Mouse (Mus musculus) frontal cortex, adult (tissue): ENCODE results near the gene Ctu2.

Source experiments
- ATAC-seq: cut with Nextera tagmentation; 2 replicates; pipeline ENCODE4 v1.9.2; 2017; ENCODE audit warnings: mild to moderate bottlenecking, moderate library complexity, mixed read lengths; ENCODE audit not compliant: low TSS enrichment

The Ctu2 gene

DNA sequence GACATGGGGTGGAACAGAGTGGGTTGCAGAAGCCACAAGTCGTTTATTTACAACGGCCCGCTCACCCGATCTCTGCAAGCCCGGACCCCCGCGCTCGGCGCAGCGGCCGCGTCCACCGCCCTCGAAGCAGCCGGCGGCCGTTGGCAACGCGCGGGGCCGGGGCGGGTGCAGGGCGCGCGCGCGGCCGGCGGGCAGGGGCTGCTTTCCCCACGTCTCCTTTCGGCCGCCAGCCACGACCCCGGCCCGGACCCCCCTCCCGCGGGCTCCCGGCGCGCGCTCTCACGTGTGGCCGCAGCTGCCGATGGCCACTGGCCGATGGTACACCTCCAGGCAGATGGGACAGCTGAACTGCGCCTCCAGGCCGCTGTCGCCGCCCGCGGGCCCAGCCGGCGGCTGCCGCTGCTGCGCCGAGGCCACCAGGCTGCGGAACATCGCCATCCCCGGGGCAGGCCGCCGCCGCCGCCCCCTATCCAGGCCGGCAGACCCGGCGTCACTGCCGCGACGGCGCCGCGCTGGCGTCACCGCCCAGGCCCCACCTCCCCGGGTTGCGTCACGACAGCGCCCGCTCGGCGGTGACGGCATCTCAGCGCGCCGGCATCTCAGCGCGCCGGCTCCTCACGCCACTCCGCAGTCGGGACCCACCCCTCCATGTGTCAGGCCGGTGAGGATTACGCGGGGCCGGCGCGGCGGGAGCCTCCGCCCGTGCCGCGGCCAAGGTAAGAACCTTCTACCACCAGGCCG, at the start of gene Ctu2, which contains the start of gene Rnf166:
Gene Ctu2 (plus strand): TSS at position 564 of the 741 bp plus-strand sequence.
Gene Rnf166 (minus strand): TSS at position 485 of the 741 bp plus-strand sequence.
- ATAC-seq: peak; percentile 72

DNA sequence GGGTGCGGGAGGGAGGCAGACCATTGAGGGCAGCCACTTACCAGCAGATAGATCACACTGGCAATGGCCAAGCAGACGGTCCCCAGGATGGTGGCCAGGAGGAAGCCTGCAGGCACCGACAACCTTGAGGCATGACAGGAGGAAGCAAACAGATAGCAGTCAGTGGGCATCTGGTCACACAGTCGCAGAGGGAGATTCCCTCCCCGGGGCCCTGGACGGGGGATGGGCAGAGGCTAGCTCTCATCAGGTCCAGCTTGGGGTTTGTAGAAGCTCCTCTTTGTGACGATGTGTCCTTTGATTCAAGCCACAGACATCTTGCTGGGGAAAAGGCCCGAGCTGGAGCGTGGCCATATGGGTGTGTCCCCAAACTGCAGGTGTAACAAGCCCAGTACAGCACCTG, 49.8 kb upstream of the Ctu2 start:
- no peak for ATAC-seq

DNA sequence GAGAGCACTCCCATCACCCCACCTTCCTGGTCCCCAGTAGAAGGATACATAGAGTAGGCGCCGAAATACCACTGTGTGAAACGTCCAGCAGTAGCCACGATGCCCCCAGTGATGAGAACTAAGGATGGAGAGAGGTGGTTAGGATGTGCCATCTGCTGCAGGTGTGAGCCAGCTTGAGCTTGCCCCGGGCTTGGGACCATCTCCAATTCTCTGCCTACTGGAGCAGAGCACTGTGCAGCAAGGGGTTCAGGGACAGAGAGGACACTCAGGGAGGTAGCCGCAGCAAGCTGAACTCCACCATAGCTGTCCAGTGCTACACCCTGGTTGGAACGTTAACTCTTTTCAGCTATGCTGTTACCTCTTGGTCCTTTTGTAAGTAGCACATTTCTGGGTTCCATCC, 48.3 kb upstream of the Ctu2 start:
- no peak for ATAC-seq

DNA sequence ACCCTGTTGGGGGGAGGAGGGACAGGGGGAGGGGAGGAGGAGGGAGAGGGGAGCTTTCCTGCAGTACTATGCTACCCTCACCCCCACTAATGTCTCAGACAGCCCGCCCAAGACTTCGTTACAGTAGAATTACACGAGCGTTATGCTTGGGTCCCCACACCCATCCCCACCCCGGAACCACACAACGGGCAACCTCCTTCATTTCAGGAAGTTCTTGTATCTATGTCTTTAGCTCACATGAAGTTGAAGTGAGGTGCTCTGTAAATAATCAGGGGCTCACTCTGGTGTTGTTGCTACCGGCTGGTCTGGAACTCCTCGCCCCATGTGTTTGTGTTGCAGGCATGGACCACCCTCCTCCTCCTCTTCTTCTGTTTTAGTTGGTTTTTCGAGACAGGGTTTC, 47.8 kb upstream of the Ctu2 start:
- no peak for ATAC-seq

DNA sequence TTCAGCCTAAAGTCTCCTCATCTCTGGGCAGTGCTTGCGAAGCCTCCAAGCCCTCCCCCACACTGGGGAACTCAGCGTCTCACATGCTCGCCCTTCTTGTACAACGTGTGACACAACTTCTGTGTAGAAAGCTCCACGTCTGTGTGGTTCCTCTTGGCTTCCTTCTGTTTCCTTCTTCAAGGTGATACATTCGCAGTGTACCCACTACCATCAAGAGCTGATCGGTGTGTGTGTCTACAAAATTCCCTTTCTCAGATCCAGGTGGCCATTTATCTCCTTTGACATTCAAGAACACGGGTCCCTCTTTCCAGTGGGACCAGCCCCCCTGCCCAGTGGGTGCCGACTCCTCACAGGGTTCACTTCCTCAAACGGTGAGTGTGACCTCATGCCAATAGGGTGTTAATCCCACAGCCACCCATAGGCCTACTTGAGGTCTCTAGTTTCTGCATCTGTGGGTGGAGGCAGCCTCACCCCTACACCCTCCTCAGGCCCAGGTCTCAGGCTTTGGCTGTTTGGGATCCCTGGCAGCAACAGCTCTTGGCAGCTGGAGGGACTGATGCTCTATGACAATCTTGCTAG, 45.8 kb upstream of the Ctu2 start:
- no peak; the same call in 1 of the 2 replicates for ATAC-seq

DNA sequence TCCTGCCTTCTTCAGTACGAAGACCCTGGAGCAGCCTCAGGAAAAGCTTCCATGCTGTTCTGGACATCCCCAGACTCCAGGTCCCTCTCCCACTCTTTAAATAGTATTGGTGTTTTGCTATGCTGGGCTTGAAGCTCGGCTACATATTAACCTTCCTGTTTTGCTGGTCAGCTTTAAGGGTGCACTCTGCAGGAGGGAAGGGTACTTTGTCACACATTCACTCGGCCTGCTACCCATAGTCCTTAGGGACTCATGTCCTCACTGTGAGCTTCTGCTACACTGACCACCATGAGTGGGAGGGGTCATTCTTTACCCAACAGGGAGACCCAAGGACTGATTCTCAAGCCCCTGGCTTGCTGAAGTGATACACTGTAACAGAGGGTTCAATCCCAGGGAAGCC, 45.3 kb upstream of the Ctu2 start:
- no peak for ATAC-seq

DNA sequence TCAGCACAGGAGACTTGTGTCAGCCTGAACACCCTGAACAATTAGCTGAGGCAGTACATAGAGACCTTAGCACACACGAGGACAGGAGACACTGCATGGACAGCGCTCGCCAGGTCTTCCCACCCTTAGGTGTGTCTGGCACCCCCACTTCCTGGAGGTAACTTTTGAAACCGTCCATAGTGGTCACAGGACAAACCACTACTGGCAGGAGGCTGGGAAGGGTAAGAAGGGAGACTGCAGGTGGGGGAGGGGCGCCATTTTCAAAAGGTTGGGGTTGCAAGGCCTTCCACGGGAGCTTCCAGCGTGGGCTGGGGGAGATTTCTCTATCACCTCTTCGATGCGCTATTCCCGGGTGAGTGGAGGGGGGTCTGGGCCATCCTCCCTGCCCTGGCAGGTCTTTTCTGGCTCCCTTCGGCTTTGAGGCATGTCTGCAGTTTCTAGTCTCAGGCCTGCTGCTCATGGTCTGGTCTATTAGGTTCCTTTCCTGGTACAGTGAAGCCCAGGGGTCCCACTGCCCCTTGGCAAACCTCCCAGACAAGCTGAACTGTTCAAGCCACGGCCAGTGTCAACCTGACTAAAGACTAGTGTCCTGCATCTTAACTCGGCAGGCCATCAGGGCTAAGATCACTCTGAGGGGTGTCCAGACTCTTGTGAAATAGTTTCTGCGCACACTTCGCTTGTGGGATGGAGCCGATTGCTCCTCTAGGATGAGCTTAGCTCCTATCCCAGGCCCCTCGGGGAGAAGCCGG, 44.1 kb upstream of the Ctu2 start:
- ATAC-seq: no peak

DNA sequence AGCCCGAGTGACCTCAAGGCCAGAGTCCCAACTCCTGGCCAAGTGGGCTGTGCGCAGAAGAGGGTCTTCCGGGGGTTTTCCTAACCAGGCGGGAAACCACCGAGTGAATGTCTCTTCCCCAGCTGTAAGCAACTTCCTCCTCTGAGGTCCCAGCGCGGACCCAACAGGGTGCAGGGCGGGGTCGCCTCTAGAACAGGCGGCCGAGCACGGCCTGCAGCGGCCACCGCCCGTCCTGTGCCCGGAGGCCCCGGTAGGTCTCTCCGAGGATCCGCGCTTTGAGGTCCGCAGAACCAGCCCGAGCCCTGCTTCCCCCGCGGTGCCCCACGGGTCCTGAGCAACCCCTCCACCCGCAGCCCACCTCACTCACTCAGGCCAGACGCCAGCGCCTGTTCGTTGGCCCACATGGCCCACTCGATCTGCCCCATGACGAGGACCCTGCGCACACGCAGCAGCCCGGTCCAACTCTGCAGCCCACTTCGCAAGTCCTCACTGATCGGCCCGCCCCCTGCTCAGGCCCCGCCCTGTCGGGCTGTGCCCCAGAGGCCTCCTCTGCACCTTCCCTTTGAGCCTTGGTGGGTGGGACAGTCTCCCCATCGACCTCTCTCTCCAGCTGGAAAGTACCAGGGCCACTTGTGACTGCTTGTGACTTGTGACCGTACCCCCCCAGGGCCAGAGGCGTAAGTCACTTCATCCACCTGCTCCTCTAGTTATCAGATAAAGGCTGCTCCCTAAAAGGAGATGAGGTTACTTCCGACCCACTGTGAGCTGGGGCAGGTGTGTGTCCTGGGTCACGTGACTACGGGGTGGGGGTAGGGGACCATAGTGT, 43.3 kb upstream of the Ctu2 start, which contains the start of gene Cyba:
Gene Cyba (minus strand): TSS at position 488 of the 826 bp plus-strand sequence.
- no peak for ATAC-seq

DNA sequence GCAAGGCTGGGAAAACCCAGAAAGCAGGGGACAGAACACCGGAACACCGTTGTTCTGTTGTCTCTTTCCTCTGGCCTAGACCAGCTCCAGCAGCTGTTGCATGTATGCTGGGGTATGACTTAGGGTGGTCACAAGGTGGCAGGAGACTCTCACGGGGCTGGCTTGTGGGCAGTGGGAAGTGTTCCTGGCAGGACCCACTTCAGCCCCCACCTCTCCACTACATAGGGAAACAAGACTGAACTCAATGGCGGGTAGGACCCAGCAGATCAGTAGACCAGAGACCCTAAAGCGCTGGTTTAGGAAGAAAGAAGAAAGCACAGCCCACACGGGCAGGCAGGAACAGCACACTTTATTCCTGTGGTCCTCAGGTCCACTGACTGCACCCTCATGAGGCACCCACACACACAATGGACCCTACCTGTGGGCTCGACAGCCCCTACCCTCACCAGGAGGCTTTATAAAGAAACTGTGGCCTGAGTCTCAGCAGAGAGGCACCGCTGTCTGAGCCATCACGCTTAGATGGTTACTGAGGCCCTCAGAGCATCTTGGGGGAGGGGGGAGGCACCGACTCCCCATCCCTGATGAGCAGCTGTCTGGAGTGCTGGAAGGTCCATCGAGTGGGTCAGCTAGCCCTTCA, 42.6 kb upstream of the Ctu2 start:
- no peak for ATAC-seq

DNA sequence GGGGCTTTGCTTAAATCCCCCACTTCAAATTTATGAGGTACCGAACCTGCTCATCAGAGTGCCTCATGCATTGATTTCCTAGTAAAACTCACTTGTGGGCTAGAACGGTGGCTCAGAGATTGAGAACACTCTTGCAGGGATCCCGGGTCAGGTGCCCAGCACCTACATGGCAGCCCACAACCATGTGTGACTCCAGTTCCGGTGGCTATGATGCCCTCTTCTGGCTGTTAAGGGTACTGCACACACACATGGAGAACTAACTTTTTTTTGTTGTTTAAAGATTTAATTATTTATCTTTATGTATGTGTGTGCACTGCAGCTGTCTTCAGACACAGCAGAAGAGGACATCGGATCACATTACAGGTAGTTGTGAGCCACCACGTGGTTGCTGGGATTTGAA, 40.6 kb upstream of the Ctu2 start:
- ATAC-seq: no peak

DNA sequence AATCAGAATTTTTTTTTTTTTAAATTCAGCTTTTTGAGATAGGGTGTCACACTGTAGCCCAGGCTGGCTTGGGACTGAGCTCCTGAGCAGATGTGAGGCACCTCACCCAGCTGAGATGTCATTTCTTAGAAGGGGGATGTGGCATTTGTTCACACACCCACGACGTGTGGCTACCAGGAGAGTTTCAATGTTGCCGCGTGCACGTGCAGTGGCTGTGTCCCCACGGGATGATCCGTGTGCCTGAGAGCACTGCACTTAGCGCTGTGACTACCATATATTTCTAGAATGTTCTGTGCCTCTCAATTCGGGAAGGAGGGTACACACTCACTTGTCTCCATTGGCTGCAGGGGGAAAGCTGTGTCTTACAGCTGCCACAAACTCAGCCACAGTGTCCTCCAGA, 39.8 kb upstream of the Ctu2 start:
- no peak for ATAC-seq

DNA sequence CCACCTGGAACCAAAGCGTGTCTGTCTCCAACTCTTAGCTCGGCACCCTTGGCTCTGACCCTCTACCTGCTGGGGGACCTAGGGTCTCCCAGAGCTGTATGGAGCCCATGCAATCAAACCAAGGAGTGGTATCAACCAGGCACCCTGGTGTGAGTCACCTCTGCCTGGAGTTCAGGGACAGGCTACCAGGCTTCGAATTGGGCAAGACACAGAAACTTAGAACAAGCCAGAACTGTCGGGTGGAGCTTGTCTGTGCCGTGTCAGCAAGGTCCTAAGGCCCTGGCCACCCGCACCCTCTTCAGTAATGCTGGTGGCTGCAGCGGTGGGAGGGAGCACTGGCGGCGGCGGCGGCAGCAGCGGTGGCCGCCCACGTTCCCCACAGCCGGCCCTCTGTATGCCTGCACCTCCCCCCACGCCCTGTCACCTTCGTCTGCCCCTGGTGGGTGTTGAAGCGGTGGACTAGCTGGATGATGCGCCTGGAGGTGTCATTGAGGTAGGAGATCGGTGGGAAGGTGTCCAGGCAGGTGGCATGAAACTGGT, 39.3 kb upstream of the Ctu2 start:
- no peak for ATAC-seq

DNA sequence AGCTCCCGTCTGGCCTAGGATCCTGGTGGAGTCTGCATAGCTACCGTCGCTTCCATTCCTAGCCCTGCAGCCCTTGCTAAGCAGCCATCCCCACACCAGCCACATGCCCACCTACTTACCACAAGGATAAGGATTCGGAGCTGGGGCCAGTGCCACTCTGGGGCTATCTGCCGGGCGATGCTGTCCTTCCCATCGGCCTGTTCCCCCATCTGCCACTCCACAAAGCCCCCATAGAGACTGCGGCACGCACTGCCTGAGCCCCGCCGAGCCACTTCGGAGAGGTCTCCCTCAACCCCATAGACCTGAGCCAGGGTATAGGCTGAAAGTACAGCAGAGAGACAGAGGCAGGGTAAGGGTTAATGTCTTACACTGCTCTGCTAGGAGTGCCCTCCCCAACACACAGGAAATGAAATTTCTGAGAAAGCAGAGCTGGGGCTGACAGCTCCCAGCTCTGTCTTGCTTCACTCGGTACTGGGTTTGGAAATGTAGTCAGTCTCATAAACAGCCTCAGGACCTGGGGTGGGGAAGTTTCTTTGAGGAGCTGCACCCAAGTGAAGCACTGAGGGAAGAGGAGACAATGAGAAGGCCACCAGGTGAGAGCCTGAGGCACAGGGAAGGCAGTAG, 38.1 kb upstream of the Ctu2 start:
- no peak for ATAC-seq

DNA sequence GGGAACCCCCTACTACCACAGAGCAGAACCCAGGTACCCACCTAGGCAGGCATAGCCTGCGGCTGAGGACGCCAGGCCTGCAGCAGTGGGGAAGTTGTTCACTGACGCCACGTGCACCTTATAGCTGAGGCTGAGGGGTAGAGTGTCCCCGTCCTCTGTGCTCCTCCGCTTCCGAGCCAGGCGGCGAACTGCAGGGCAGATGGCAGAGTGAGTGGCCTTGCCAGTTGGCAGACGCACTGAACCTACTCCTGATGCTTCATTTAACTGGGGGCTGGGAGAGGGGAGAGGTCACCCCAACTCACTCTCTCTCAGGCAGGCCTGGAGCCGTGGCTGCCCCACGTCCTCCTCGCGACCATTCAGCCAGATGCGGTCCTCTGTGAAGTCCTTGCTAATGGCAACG, 36.6 kb upstream of the Ctu2 start:
- no peak for ATAC-seq

DNA sequence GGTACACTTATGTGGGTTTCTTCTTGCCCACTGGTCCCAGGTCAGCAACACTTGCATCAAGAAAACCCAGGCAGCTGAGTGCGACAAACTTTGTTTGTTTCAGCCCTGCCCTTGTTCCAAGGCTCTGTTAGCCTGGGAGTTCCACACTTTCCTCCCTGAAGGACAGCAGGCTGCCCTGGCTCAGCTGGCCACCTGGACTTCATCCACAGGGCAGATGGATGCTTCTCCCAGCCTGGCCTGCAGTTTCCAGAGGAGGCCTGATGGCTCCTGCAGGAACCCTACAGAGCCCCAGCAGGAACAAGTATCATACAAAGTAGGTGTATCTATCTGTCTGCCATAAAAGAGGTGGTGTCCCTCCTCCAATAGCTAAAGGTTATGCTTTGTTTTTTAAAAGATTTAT, 34.6 kb upstream of the Ctu2 start:
- no peak for ATAC-seq

DNA sequence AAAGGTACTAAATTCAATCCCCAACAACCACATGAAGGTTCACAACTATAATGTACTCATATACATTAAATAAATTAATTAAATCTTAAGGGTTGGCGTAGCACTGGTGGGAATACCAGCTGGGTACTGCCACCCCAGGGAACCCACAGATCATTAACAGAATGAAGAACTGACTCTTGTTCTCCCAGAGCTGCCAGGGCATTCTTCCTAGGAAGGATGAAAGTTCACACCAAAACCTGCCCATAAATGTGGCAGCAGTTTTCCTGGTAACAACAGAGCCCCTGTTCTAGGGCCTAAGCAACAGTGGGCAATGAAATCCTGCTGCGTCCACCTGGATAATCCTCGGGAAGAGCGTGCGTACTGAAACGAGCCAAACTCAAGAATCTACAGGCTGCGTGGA, 33.6 kb upstream of the Ctu2 start:
- no peak for ATAC-seq

DNA sequence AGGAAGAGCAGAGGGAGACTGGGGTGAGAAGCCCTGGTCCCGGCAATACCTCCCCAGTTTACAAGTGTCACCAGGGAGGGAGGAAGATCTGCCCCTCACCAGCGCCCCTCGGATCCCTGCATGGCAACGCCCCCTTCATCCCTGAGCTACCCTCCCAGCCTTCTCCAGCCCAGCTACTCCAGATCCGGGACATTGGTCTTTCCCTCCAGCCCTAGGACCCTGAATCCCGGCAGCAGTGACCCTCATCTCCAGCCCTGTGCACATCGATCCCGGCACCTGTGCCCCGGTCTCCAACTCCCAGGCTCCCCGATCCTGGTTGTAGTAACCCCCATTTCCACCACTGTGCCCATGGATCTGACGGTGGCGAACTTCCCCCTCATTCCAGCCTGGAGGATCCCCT, 33.2 kb upstream of the Ctu2 start:
- peak; percentile 3; the same call in 1 of the 2 replicates for ATAC-seq

DNA sequence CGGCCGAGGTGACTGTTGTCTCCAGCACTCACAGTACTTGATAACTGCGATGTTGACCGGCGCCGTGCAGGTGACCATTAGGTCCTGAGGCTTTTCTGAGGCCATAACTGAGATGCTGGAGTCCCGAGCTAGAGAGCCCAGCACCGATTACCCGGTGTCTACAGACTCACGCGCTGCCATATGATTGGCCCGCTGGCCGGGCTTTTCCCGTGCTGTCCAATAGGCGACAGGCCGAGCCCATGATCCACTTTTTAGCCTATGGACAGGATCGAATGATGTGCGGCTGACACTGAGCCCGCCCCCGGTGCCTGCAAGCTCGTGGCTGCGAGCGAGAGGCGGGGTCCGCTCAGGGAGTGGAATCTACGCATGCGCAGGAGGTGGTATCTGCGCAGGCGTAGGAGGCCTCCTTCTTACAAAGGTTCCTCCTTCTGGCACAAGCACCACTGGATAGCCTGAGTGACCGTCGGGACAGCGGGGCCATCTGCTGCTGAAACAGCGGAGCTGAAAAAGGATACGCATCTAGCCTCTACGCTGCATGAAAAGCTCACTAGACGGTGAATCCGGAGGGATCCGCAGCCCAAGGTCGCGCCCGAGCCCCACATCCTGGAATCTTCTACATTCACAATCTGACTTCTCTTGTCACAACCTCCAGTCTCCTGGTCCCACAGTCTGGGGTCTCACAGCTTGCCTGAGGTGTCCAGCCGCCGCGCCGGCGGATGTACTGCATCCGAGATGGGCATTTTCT, 32.5 kb upstream of the Ctu2 start, which contains the start of gene Mvd:
Gene Mvd (minus strand): TSS at position 161 of the 745 bp plus-strand sequence.
- peak; percentile 94 for ATAC-seq

DNA sequence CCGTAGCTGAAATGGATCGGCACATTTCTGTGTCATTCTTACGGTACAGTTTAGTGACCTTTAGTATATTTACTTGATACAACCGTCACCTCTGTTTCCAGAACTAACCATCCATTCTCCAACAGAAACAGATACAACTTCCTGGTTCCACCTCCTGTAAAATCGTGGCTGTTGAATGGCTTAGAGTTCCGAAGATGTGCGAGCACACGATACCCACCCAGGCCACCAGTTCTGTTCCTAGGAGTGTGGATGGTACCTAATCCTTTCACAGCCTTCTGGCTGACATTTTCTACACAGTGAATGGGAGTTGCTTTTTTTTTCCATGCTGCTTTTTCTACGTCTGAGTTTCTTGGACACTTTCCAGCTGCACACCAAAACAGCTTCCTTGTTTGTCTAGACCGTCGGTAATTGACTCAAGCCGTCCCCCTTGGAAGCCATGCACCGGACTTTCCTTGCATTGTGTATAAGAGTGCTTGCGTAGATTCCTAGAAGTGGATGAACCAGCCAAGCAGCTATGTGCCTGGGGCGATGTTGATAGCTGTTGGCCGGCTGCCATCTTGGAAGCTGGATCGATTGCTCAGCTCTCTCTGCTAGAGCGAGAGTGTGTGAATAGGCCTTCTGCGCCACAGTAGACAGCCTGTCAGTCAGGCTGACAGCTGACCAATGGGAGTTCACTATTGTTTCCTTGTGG, 31.7 kb upstream of the Ctu2 start:
- ATAC-seq: peak; percentile 25
